Mouse (Mus musculus): ENCODE measurements around the gene Eif2ak2.

Eif2ak2 gene

DNA sequence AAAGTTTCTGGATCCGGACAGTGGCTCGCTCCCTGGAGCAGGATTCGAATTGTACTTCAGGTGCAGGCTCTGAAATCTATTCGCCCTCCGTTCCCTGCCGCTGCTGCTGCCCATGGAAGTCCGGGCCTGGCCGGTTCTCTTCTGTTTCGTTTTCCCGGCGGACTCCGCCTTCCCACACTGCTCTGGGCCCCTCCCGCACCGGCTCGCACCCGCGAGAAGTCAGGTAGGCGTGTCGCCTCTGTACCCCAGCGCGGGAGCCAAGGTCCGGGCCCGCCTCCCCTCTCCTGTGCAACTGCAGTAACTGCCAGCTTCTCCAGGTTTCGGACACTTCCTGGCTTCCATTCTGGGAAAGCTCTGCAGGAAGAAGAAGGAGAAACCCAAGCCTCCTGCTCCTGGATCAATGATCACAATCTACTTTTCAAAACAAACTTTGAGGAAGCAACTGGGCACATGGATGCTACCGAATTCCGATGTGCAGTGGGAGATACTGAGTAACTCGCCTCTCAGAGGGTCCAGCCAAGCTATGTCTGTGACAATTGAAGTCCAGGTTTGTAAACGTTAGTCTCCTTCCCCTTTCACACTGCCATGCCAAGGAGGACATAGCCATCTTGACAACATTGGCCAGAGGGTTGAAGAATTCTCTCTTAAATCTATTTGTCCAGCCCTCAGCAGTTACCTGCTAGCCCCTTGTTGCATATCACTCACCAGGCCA lies at the start of gene Eif2ak2:
TSS of gene Eif2ak2 (minus strand) at position 173 of the 712 bp plus-strand sequence.
- DNase-seq: peak; percentile 89 to 92

DNA sequence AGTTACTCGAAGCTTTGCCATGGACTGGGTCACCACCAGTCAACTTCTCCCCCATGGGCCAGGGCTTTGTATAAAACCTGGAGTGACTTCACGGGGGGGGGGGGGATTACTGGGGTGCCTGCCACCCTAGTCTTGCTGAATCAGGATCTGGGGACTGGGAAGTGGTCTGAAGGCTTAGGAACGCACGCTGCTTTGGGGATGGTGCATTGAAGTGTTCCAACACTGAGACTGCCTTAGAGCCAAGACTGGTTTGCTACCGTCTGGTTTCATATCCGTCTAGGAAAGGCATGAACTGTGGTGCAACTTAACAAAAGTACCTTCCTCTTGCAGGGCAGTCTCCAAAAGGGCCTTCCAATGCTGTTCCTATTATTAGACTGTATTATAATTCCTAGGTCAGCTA lies 35.3 kb upstream of the Eif2ak2 start:
- no peak for DNase-seq

DNA sequence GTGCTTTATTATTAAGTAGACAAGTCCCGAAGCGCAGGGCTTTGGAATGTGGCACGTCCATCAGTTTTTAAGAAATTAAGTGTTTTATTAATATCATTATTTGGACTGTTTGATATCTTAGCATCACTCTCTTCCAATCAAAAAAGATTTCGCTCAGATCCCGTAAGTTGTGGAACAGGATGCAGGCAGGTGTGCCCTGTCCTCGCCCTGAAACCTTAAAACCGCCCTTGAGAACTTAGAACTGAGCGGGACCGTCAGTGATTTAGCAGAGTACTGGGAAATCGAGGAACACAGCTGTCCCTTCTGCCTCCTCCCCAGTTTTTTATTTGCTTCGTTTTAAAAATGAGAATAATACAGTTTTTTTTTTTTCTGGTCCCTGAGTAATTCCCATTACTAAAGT lies 34.5 kb upstream of the Eif2ak2 start:
- no peak for DNase-seq

DNA sequence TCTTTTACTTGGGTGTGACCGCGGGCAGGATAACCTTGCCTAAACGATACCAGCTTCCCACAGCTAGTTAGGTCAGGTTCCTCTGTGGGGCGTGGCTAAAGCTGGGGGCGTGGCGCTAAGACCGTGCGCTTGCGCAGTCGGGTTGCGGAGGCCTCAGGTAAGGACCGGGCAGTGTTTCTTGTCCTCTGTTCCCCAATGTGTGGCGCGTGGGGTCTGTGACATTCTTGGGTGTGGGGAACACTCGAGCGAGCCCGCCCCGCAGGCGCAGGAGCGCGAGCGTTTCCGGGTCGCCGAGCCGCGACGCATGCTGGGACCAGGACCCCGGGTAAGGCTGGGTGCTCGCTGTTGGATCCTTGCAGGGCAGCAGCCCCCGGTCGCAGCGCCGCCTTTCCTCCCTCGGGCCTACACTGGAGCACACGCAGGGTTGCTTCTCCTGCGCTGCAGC lies 34.0 kb upstream of the Eif2ak2 start, which contains the start of gene Cebpzos:
TSS of gene Cebpzos (plus strand) at position 132 of the 445 bp plus-strand sequence.
- peak; percentile 92 for DNase-seq

DNA sequence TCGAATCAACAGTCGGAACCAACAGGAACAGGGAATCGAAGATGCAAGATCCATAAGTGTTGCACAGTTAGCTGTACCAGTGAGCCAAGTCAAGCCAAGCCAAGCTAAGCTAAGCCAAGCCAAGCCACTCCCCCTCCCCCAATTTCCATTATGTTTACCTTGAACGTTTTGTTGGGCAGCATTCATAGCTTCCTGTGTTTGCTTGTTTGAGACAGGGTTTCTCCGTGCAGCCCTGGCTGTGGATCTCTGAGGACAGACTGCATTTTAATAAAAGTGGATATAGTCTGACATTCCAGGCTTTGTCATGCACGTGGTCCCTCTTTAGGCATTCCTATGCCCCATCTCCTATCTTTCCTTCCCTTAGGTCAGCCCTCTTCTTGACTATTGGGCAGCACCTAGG lies 33.4 kb upstream of the Eif2ak2 start:
- no peak for DNase-seq

DNA sequence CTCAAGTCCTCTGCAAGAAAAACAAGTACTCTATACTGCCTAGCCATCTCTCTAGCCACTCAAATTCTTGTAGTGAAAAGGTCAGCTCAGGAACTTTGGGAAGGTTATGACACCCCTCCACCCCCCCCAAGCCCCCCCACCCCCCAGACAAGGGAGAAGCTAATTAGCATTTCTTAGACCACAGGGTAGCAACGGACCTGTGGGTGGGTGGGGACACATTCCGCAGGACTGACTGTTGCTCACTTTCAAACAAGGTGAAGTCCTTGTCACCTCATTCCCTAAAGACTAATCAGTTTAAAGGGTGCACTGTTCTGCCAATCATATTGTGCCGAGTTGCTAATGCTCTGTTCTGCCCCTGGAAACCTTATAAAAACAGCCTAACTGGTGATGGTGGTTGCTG lies 31.5 kb upstream of the Eif2ak2 start:
- DNase-seq: no peak

DNA sequence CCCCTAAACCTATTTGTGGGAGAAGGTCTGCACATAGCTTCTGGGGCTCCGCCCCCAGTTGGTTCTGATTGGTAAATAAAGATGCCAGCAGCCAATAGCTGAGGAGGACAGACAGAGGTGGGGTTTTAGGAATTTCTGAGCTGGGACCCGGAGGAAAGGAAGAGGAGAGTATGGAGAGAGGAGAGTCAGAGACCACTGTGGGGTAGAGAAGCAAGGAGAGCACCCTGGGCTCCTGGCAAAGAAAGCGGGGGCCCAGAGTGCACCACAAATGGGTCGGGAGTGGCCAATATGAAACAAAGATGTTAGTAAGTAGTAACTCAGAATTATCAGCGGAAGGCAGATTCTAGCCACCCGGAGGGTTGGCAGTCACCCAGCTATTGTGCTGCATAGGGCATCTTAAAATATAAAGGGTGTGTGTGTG lies 30.5 kb upstream of the Eif2ak2 start:
- no peak for DNase-seq

DNA sequence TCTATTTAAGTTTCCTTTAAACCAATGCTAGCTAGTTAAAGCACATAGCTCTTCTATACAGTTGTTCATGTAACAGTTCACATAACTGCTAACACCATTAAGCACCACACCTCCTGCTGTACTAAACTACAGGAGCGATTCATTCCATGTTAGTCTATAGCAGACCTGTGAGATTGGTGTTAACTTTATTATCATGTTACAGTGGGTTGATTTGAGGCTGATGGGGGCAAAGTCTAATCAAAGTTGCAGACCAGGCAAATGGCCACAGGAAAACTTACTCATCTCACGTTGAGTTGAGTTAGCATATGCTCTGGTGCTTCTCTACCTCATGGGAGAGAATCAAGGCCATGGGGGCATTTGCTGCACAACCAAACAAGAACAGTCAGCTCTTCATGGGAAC lies 27.0 kb upstream of the Eif2ak2 start:
- DNase-seq: no peak

DNA sequence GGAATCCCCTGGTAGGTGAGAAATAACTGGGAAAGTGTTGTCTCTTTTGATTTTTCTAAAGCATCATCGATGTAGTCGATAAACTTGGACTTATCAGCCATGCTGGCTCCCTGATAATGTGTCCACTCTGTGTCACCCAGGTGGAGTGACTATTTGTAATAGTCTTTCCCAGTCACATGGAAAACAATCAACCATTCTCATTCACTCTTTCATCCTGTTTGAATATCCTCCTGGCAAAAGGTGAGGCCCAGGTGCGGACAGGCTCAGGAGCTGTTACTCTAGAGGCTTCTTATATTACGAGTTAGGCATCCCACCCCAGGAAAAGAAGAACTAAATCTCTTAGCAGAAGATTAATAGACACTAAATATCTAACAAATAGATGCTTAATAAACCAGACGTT lies 24.5 kb upstream of the Eif2ak2 start, which contains the start of gene Sult6b1:
TSS of gene Sult6b1 (minus strand) at position 101 of the 400 bp plus-strand sequence.
- DNase-seq: no peak

DNA sequence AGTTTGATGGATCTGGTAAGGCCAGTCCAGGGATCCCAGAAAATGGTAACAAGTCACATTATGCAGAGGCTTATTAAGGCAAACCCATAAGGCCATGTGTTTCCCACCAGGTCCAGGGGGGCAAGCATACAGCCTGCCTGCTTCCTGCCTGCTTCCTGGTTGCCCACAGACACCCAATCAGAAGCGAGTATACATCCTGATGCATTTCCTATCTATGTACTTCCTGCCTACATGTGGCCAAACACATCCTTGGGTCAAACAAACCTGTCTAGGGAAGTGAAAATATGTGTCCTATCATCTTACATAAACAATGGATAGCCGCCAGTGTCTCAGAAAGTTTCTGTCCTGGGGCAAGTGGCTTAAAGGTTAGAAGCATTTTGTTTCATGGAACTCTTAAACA lies 20.8 kb upstream of the Eif2ak2 start:
- no peak for DNase-seq

DNA sequence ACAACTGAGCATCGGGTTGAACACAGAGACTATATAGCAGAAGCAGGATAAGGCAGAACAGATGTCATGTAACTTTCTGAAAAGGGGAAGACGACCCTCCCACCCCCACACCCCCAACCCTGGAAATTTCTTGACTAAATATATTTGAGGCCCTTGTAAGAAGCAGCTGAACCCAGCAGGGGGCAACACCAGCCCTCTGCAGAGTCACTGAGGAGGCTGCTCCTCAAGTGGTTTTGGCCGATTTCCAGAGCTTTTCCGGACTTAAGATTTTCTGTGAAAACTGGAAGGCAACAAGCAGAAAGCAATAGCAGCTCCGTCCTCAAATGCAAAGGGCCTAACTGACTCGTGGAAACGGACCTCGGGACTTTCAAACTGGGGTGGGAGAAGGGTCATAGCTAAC lies 13.0 kb upstream of the Eif2ak2 start:
- peak; percentile 33 to 52 for DNase-seq

DNA sequence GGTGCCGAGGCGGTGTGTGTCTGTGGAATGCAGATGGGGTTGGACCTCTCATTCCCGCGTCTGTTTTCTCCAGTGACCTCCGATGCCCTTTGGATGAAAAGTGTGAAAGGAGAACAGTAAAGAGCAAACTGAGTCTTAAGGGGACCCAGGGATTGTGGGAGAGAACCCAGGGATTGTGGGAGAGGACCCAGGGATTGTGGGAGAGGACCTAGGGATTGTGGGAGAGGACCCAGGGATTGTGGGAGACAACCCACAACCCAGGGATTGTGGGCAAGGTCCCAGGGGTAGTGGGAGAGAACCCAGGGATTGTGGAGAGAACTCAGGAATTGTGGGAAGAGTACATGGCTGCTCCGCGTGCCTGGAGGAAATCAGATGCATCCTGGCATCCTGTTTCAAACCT lies 12.6 kb upstream of the Eif2ak2 start:
- no peak for DNase-seq

DNA sequence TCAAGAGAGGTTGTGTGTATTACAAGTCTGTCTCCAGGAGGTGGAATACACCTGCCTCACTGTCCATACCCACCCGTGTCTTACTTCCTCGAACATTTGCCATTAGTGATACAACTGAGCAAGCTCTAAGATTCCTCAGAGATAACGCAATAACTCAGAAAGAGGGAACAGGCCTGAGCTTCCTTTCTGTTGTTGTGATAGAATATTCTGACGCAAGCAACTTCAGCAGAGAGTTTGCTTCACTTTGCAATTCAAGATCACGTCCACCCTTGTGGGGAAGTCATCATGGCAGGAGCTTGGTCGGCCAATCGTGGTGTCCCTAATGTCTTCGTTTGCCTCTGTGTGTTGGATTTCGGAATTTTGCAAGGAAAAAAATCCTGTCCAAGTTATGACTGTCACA lies 8.6 kb upstream of the Eif2ak2 start:
- no peak for DNase-seq

DNA sequence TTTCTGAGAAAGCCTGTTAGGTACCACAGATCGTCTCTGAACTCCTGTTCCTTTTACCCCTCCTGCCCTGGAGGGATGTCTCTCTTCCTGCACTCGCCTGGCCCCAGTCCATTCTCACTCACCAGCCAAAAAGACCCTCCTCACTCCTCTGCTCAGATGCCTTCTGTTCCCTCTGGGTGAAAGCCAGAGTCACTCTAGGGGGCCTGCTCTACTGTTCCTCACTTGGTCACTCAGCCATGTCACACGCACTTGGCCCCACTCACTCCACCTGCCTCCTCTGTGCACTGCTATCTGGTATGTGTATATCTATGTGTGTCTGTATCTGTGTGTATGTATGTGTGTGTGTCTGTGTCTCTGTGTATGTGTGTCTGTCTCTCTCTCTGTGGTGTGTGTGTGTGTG lies 6.8 kb upstream of the Eif2ak2 start:
- no peak for DNase-seq

DNA sequence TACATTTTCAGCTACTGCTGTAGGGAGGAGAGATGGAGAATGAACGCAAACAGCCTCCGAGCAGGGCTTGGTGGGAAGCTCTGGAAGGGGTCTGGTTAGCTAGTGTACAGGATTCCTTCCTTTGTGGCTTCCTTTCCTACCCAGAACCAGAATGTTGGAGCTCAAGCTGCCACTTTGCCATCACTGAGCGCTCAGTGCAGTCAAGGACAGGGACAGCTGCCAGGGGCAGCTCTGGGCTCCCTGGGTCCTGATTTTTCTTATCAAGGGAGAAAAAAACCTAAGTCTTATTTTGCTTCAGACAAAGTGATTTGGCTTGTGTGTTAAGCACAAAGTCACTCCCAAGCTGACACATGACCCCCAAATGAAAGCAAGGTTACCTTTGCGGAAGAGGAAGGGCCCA lies 6.2 kb upstream of the Eif2ak2 start:
- no peak for DNase-seq

DNA sequence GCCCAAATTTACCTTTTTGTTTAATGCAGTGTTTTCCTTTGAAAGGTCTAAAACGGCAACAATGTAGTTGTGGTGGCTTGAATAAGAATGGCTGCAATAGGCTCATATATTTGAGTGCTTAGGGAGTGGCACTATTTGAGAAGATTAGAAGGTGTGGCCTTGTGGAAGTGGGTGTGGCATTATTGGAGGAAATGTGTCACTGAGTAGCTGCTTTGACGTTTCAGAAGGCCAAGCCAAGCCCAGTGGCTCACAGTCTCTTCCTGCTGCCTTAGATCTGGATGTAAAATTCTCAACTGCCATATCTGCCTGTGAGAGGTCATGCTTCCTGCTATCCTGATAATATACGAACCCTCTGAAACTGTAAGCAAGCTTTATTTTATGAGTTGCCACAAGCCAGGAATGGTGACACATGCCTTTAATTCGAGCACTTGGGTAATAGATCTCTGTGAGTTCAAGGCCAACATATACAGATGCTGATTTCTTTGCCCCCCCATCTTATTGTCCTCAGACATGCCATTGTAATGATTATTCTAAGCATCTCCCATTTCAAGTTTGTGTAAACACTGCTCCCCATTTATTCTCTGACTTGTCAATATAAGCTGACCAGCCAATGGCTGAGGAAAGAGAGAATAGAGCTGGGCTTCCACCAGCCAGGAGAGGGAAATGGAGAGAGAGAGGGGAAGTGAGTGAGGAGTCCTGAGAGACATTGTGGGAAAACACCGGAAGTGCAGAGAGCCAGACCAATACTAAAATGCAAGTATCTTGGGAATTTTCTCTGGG lies 3.1 kb upstream of the Eif2ak2 start:
- DNase-seq: no peak

DNA sequence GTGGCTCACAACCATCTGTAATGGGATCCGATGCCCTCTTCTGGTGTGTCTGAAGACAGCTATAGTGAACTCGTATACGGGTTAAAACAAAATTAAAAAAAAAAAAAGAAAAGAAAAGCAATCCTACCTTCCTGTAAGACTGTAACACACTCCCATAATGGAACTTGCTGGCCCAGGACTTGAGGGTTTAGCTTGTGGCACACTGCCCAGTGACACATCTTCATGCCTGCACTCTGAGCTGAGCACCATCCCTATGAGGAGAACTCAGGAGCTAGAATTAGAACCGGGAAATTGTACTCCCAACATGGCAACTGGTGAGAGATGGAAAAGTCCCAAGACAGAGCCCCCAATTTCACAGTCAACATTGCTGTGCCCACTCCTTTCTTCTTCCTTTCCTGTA lies 918 bp upstream of the Eif2ak2 start:
- no peak for DNase-seq

DNA sequence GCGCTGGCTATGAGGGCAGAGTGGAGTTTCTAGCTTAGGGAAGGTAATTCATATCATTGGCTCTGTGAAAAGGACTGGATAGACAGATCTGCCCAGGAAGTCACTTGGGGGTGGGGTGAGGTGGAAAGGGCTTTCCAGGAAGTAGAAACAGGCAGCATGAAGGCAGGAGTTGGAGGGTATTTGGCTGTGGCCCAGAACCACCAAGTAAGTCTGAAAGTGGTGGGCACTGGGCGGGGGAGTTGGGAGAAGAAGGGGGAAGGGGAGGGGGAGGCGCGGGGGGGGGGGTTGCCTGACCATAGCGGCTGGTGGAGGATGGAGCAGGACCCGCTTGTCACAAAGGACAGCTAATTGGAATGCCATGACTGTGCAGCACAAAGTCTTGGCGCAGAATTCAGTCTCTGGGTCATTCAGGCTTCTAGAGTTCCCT lies 482 bp downstream of the Eif2ak2 start:
- peak; percentile 12 to 34 for DNase-seq

DNA sequence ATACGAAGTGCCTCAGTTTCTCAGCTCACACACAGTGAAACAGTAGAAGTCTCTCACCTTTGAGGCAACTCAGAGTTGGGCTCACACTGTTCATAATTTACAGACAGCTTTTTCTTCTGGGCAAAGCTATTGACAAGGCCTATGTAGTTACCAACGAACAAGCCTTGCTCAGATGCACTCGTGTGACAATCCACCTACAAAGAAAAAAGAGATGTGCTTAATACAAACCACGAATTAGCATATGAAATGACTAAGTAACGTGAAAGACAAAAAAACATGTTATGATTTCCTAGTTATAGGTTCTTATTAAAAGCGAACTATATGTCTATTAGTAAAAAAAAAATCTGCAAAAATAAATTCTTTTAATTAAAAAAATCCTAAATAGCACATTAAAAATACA lies 8.5 kb downstream of the Eif2ak2 start:
- DNase-seq: no peak

DNA sequence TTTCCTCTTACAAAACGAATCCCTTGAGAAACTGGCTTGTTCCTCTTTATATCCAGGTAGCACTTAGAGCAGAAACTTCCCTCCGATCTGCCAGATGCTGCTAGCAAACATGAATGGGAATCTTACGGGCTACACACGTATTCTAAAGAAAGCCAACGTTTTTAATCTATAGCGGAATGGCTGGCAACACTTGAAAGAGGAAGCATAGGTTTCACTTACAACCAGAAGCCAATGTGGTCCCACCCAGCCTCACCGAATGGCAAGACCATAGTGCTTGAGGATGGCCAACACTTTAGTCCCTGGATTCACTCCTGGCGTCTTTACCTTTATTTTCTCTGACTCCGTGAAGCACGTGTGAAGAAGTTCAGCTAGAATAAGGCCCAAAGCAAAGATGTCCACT lies 26.1 kb downstream of the Eif2ak2 start:
- DNase-seq: no peak

DNA sequence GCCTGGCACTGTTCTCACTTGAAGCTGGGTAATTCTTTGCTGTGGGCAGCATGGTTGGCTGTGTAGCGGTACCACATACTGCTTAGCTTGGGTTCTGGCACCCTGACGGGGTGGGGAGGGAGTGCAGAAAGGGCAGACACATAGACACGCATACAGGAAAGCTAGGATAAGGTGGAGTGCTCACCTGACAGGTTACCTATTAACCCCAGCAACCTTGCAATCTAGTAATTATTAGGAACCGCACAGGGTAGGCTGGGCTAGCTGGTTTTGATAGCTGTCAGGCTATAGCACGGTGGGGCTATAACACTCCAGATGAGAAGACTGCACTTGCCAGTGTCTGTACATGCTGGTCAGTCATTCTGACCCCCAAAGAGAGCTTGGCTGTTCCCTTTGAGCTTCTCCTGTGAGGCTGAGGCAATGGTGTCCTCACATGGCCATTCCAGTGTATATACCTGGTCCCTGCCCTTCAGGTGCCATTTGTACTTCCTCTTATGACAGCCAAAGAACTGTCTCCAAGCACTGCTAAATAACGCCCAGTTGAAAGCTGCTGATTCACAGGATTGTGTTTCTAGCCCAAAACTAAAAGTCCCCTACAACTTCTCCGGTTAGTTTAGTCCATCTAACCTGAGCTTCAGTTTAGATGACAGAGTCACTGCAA lies 40.0 kb downstream of the Eif2ak2 start:
- no peak for DNase-seq

DNA sequence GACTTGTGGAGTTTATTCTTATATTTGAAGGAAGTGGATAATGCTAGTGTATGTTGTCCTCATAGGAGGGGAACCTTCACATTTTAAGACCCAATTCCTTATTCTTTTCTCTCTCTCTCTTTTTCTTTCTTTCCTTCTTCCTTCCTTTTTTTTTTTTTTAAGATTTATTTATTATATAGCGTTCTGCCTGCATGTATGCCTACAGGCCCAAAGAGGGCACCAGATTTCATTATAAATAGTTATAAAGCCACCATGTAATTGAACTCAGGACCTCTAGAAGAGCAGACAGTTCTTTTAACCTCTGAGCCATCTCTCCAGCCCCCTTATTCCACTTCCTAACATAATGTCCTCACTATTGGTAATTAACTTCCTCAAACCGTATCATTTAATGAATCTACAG lies 46.3 kb downstream of the Eif2ak2 start:
- DNase-seq: no peak

Data from lung, adult 18-20 months (tissue).